In genomic region chr1:172340729-172341321, GRCm38 (mm10) we compare ENCODE assay signal across 9 mouse cellular contexts. TPM values are rescaled to one million over a fixed set of nuclear protein-coding genes. Genes with fewer than 3 reads are reported as not detected.
A peak's percentile ranks its signal among the peaks of the same experiment; 100 is the strongest.
DNase-seq lines count a peak whose midpoint lies in the region; ATAC-seq and TF ChIP-seq lines count a peak whose summit lies in the region.
"Had no signal": no experiment of that assay in that cellular context is flagged by ENCODE, and none has a peak within 500 bp of the region (broad histone marks: within the 10 kb centered on the region; RNA-seq: fewer than 3 reads in every experiment).

Kcnj10 (plus strand) TSS chr1:172341210.

- whole genome bisulfite sequencing in embryonic facial prominence, embryonic 10.5 days: 2% methylated on average over 38 of the region's 38 CpGs
- 1% methylated on average over 38 of the region's 38 CpGs for WGBS in kidney, adult 2 months
- 3% methylated on average over 38 of the region's 38 CpGs for WGBS in limb, embryonic 13.5 days
- WGBS in midbrain, embryonic 13.5 days: 1% methylated on average over 37 of the region's 38 CpGs

- H3K4me3 ChIP-seq in embryonic facial prominence, embryonic 10.5 days: peak within 1 kb of the TSS; percentile 63
- H3K4me3 ChIP-seq in kidney, adult 2 months (ENCODE audit: insufficient read depth, low read depth, low read length): peak within 1 kb of the TSS; percentile 50
- peak within 1 kb of the TSS; percentile 43 for H3K4me3 ChIP-seq in limb, embryonic 13.5 days
- peak within 1 kb of the TSS; percentile 48 for H3K4me3 ChIP-seq in midbrain, embryonic 13.5 days (replicated peaks)

- H3K9ac ChIP-seq in limb, embryonic 13.5 days: no peak within 1 kb of the TSS
- H3K9ac ChIP-seq in midbrain, embryonic 13.5 days (replicated peaks): peak within 1 kb of the TSS; percentile 56

- peak within 1 kb of the TSS; percentile 30 for H3K27ac ChIP-seq in embryonic facial prominence, embryonic 10.5 days (replicated peaks)
- H3K27ac ChIP-seq in kidney, adult 2 months (ENCODE audit: insufficient read depth, low read depth, low read length): peak within 1 kb of the TSS; percentile 81
- H3K27ac ChIP-seq in limb, embryonic 13.5 days: no peak within 1 kb of the TSS
- H3K27ac ChIP-seq in midbrain, embryonic 13.5 days: peak within 1 kb of the TSS; percentile 3; the same call in 1 of the 2 replicates

- TF ChIP-seq POLR2A in kidney, adult 2 months (IDR thresholded peaks at IDR 0.05; ENCODE audit: low read depth, low read length): no peak

- peaks cover 62% of the 10 kb centered on the region for H3K27me3 ChIP-seq in embryonic facial prominence, embryonic 10.5 days (replicated peaks; ENCODE audit: low read depth, poor library complexity, severe bottlenecking)
- H3K27me3 ChIP-seq in kidney, adult 2 months (replicated peaks; ENCODE audit: control insufficient read depth, insufficient read depth, low read length): no peaks in the 10 kb centered on the region
- peaks cover 70% of the 10 kb centered on the region for H3K27me3 ChIP-seq in limb, embryonic 13.5 days
- H3K27me3 ChIP-seq in midbrain, embryonic 13.5 days: peaks cover 22% of the 10 kb centered on the region

- peaks cover 15% of the 10 kb centered on the region for H3K4me1 ChIP-seq in embryonic facial prominence, embryonic 10.5 days
- no peaks in the 10 kb centered on the region for H3K4me1 ChIP-seq in kidney, adult 2 months (ENCODE audit: control insufficient read depth, insufficient read depth, low read length)
- H3K4me1 ChIP-seq in limb, embryonic 13.5 days: peaks cover 11% of the 10 kb centered on the region
- peaks cover 23% of the 10 kb centered on the region for H3K4me1 ChIP-seq in midbrain, embryonic 13.5 days (replicated peaks)

- ATAC-seq in limb, embryonic 13.5 days (ENCODE audit: low FRiP score, low read depth): peak; percentile 91
- ATAC-seq in midbrain, embryonic 13.5 days: peak; percentile 93

- no peak for TF ChIP-seq CTCF in kidney, adult 2 months (conservative IDR thresholded peaks at IDR 0.05; ENCODE audit: insufficient read depth, insufficient read length, low read depth, low read length)

- peak within 1 kb of the TSS; percentile 67 for H3K4me2 ChIP-seq in limb, embryonic 13.5 days (replicated peaks)
- peak within 1 kb of the TSS; percentile 68 for H3K4me2 ChIP-seq in midbrain, embryonic 13.5 days (replicated peaks)

- no peaks in the 10 kb centered on the region for H3K36me3 ChIP-seq in embryonic facial prominence, embryonic 10.5 days (replicated peaks)
- no peaks in the 10 kb centered on the region for H3K36me3 ChIP-seq in kidney, adult 2 months (ENCODE audit: control insufficient read depth, insufficient read depth, low read length)
- H3K36me3 ChIP-seq in limb, embryonic 13.5 days: no peaks in the 10 kb centered on the region
- no peaks in the 10 kb centered on the region for H3K36me3 ChIP-seq in midbrain, embryonic 13.5 days
- H3K36me3 ChIP-seq: G1E had no signal

- peak; percentile 20 for DNase-seq in A20 (ENCODE audit: low read depth, low spot score)
- peak; percentile 78 for DNase-seq in adrenal gland, postnatal 25 days
- DNase-seq in embryonic facial prominence, embryonic 10.5 days (ENCODE audit: low spot score): peak; percentile 87
- peak; percentile 25 for DNase-seq in heart, adult 8-10 months (ENCODE audit: low spot score)
- peak; percentile 84 for DNase-seq in kidney, adult 2 months
- peak; percentile 26 to 77 for DNase-seq in spleen, postnatal 10 days (ENCODE audit: low spot score in 2 of 2)

- H3K9me3 ChIP-seq in embryonic facial prominence, embryonic 10.5 days: no peaks in the 10 kb centered on the region
- H3K9me3 ChIP-seq in limb, embryonic 13.5 days: no peaks in the 10 kb centered on the region
- H3K9me3 ChIP-seq in midbrain, embryonic 13.5 days: no peaks in the 10 kb centered on the region
- H3K9me3 ChIP-seq: G1E had no signal

RNA-seq across cellular contexts. Expression of gene Kcnj10, which starts in this region (rescaled TPM):
- total RNA-seq in adrenal gland, postnatal 25 days (2021): 0.39 and 0.48 TPM in 2 replicates
- polyA plus RNA-seq in embryonic facial prominence, embryonic 10.5 days (2016; fragmentation: Nextera tagmentation; extraction: Ambion mirVana): 0.09 and 0.15 TPM in 2 replicates
- total RNA-seq in heart, adult 8-10 months (2022): under 1 TPM; 0.11 to 0.23 (median 0.16) TPM
- 17.0 and 17.1 TPM in 2 replicates for polyA plus RNA-seq in kidney, adult 2 months (2012; rRNA removed)
- polyA plus RNA-seq in limb, embryonic 13.5 days (2015; fragmentation: Nextera tagmentation; extraction: Ambion mirVana): 0.04 and 0.05 TPM in 2 replicates
- polyA plus RNA-seq in midbrain, embryonic 13.5 days (2015; fragmentation: Nextera tagmentation; extraction: Ambion mirVana): 0.98 TPM in 2 replicates
- polyA plus RNA-seq: G1E had no signal

Comparison
In these comparisons a context has a peak if more than half of its experiments do, and no peak if none do; other contexts are left out.
1. Peak in DNase-seq in adrenal gland, postnatal 25 days; RNA of the gene not detected or under 1 TPM.
2. Peak in DNase-seq, H3K4me3 ChIP-seq and H3K27ac ChIP-seq in embryonic facial prominence, embryonic 10.5 days; RNA of the gene not detected or under 1 TPM.
3. Peak in DNase-seq in heart, adult 8-10 months; RNA of the gene not detected or under 1 TPM.
4. Peak in ATAC-seq, H3K4me3 ChIP-seq and H3K4me2 ChIP-seq in limb, embryonic 13.5 days; RNA of the gene not detected or under 1 TPM.
5. Peak in ATAC-seq, H3K4me3 ChIP-seq, H3K27ac ChIP-seq, H3K9ac ChIP-seq and H3K4me2 ChIP-seq in midbrain, embryonic 13.5 days; RNA of the gene not detected or under 1 TPM.
6. DNase-seq: peak in every context shown above with its lines; median percentile 87 in embryonic facial prominence, embryonic 10.5 days; 84 in kidney, adult 2 months; 78 in adrenal gland, postnatal 25 days; 52 in spleen, postnatal 10 days; 25 in heart, adult 8-10 months; 20 in A20.